Comparison of ENCODE assay signal across 8 mouse cellular contexts in the genomic region with DNA sequence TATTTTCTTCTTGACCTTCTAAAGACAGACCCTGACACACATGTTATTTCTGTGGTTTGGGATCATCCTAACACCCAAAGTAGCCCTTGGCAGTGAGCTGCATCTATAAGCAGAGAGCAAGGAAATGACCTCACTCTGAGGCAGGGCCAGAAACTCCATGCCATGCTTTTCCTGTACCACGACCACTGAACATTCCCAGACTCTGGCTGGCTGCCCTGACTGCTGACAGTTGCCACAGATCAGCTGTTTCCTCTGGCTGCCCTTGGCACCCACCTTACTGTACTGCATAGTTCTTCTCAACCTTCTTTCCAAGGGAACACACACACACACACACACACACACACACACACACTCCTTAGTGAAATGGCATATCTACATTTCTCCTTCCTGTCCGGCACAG.
DNase-seq lines count a peak whose midpoint lies in the region; ATAC-seq and TF ChIP-seq lines count a peak whose summit lies in the region.
"Had no signal": no experiment of that assay in that cellular context is flagged by ENCODE, and none has a peak within 500 bp of the region (broad histone marks: within the 10 kb centered on the region; RNA-seq: fewer than 3 reads in every experiment).

No protein-coding gene starts in this region.

- no peak overlapping the region for H3K4me3 ChIP-seq in midbrain, embryonic 10.5 days
- H3K4me3 ChIP-seq in midbrain, embryonic 15.5 days: no peak overlapping the region
- no peak overlapping the region for H3K4me3 ChIP-seq in embryonic facial prominence, embryonic 13.5 days
- H3K4me3 ChIP-seq in heart, postnatal 0 days (ENCODE audit: low read depth, low read length): no peak overlapping the region
- H3K4me3 ChIP-seq in limb, embryonic 13.5 days: no peak overlapping the region

- H3K9ac ChIP-seq in midbrain, embryonic 15.5 days: no peak overlapping the region
- no peak overlapping the region for H3K9ac ChIP-seq in embryonic facial prominence, embryonic 13.5 days
- no peak overlapping the region for H3K9ac ChIP-seq in heart, postnatal 0 days (replicated peaks; ENCODE audit: low read depth, low read length)
- no peak overlapping the region for H3K9ac ChIP-seq in limb, embryonic 13.5 days
- H3K9ac ChIP-seq: liver, embryonic 14.5 days had no signal

- no peak for ATAC-seq in midbrain, embryonic 15.5 days (replicated peaks)
- ATAC-seq in embryonic facial prominence, embryonic 13.5 days (ENCODE audit: insufficient number of reproducible peaks, insufficient read depth, low FRiP score, low TSS enrichment, low read depth): no peak
- peak; percentile 97 for ATAC-seq in heart, postnatal 0 days (ENCODE audit: insufficient read depth, low read depth)
- ATAC-seq in limb, embryonic 13.5 days (ENCODE audit: low FRiP score, low read depth): peak; percentile 75

- H3K27me3 ChIP-seq in midbrain, embryonic 10.5 days (ENCODE audit: low read depth, poor library complexity, severe bottlenecking): no peaks in the 10 kb centered on the region
- no peaks in the 10 kb centered on the region for H3K27me3 ChIP-seq in midbrain, embryonic 15.5 days (replicated peaks)
- no peaks in the 10 kb centered on the region for H3K27me3 ChIP-seq in embryonic facial prominence, embryonic 13.5 days
- no peaks in the 10 kb centered on the region for H3K27me3 ChIP-seq in heart, postnatal 0 days (ENCODE audit: control insufficient read depth, insufficient read depth, low read length)
- no peaks in the 10 kb centered on the region for H3K27me3 ChIP-seq in limb, embryonic 13.5 days

- H3K36me3 ChIP-seq in midbrain, embryonic 10.5 days: no peaks in the 10 kb centered on the region
- no peaks in the 10 kb centered on the region for H3K36me3 ChIP-seq in midbrain, embryonic 15.5 days (replicated peaks)
- H3K36me3 ChIP-seq in embryonic facial prominence, embryonic 13.5 days: no peaks in the 10 kb centered on the region; the same call in 1 of the 2 replicates
- no peaks in the 10 kb centered on the region for H3K36me3 ChIP-seq in heart, postnatal 0 days (replicated peaks; ENCODE audit: control insufficient read depth, insufficient read depth, low read length)
- H3K36me3 ChIP-seq in limb, embryonic 13.5 days: no peaks in the 10 kb centered on the region; the same call in 1 of the 2 replicates

- peak overlapping the region; percentile 42; the same call in 1 of the 2 replicates for H3K27ac ChIP-seq in midbrain, embryonic 10.5 days (replicated peaks)
- H3K27ac ChIP-seq in midbrain, embryonic 15.5 days: no peak overlapping the region
- H3K27ac ChIP-seq in embryonic facial prominence, embryonic 13.5 days: peak overlapping the region; percentile 69
- H3K27ac ChIP-seq in heart, postnatal 0 days (ENCODE audit: low read depth): peak overlapping the region; percentile 87
- H3K27ac ChIP-seq in limb, embryonic 13.5 days: peak overlapping the region; percentile 76; the same call in 1 of the 2 replicates
- H3K27ac ChIP-seq: liver, embryonic 14.5 days had no signal

- peak; percentile 66; the same call in 1 of the 2 replicates for TF ChIP-seq EP300 in heart, postnatal 0 days (IDR thresholded peaks at IDR 0.05; ENCODE audit: low read depth)

- H3K4me2 ChIP-seq in midbrain, embryonic 15.5 days: no peak overlapping the region
- no peak overlapping the region for H3K4me2 ChIP-seq in embryonic facial prominence, embryonic 13.5 days
- H3K4me2 ChIP-seq in heart, postnatal 0 days (ENCODE audit: low read depth, low read length): no peak overlapping the region
- H3K4me2 ChIP-seq in limb, embryonic 13.5 days (replicated peaks): no peak overlapping the region

- no peaks in the 10 kb centered on the region for H3K9me3 ChIP-seq in midbrain, embryonic 10.5 days (replicated peaks)
- no peaks in the 10 kb centered on the region for H3K9me3 ChIP-seq in midbrain, embryonic 15.5 days
- no peaks in the 10 kb centered on the region for H3K9me3 ChIP-seq in embryonic facial prominence, embryonic 13.5 days
- no peaks in the 10 kb centered on the region for H3K9me3 ChIP-seq in heart, postnatal 0 days (replicated peaks; ENCODE audit: control insufficient read depth, low read length)
- H3K9me3 ChIP-seq in limb, embryonic 13.5 days: no peaks in the 10 kb centered on the region

- no peak for DNase-seq in midbrain, embryonic 10.5 days (ENCODE audit: low spot score)
- peak; percentile 94 for DNase-seq in heart, postnatal 0 days (ENCODE audit: low spot score)
- no peak for DNase-seq in frontal cortex, postnatal 10 days (ENCODE audit: low spot score in 2 of 2)
- DNase-seq in urinary bladder, postnatal 36 days (ENCODE audit: low spot score in 2 of 2): no peak

- no peak for TF ChIP-seq CTCF in heart, postnatal 0 days (IDR thresholded peaks at IDR 0.05; ENCODE audit: low read depth)

- 76% methylated on average over 2 of the region's 2 CpGs for WGBS in midbrain, embryonic 10.5 days
- WGBS in midbrain, embryonic 15.5 days: 60% methylated on average over 2 of the region's 2 CpGs
- 43% methylated on average over 2 of the region's 2 CpGs for WGBS in embryonic facial prominence, embryonic 13.5 days
- WGBS in heart, postnatal 0 days: 3% methylated on average over 2 of the region's 2 CpGs
- WGBS in limb, embryonic 13.5 days: 45% methylated on average over 2 of the region's 2 CpGs

- peaks cover 19% of the 10 kb centered on the region for H3K4me1 ChIP-seq in midbrain, embryonic 10.5 days
- H3K4me1 ChIP-seq in midbrain, embryonic 15.5 days: 0 out of 2 replicates have a peak, but pooled peaks cover 3% of the 10 kb centered on the region
- peaks cover 30% of the 10 kb centered on the region for H3K4me1 ChIP-seq in embryonic facial prominence, embryonic 13.5 days
- H3K4me1 ChIP-seq in heart, postnatal 0 days (ENCODE audit: control insufficient read depth, insufficient read depth): peaks cover 21% of the 10 kb centered on the region
- peaks cover 48% of the 10 kb centered on the region for H3K4me1 ChIP-seq in limb, embryonic 13.5 days

Comparison
In these comparisons a context has a peak if more than half of its experiments do, and no peak if none do; other contexts are left out.
1. ATAC-seq: peak in heart, postnatal 0 days (single experiment) and limb, embryonic 13.5 days (single experiment); none in midbrain, embryonic 15.5 days (single experiment) and embryonic facial prominence, embryonic 13.5 days (single experiment).